Mouse (Mus musculus): ENCODE data around the gene Amdhd1.
"Not testable (repeated sequence)": the region's sequence is repeated elsewhere in the genome, so short reads cannot be mapped to it uniquely, and the experiment has no call there.

The Amdhd1 gene

GRCm38 (mm10) chr10:93539775-93540430 is at the start of gene Amdhd1:
Gene Amdhd1 (minus strand): TSS chr10:93540033.
- DNase-seq (ENCODE audit: low spot score): peak; percentile 56

GRCm38 (mm10) chr10:93589281-93589848 is 49.5 kb upstream of the Amdhd1 start, which contains the start of gene Snrpf:
Gene Snrpf (minus strand): TSS chr10:93589706.
- peak; percentile 91 for DNase-seq (ENCODE audit: low spot score)

GRCm38 (mm10) chr10:93588796-93589195 is 49.0 kb upstream of the Amdhd1 start:
- no peak for DNase-seq (ENCODE audit: low spot score)

- peak; percentile 32 for DNase-seq (ENCODE audit: low spot score)
These were observed 37.5 kb upstream of the Amdhd1 start for GRCm38 (mm10) chr10:93577271-93577886.

GRCm38 (mm10) chr10:93575960-93576359 is 36.1 kb upstream of the Amdhd1 start:
- DNase-seq (ENCODE audit: low spot score): no peak

- DNase-seq (ENCODE audit: low spot score): no peak
These were observed 35.1 kb upstream of the Amdhd1 start for GRCm38 (mm10) chr10:93574966-93575365.

- DNase-seq (ENCODE audit: low spot score): no peak
These were observed 32.4 kb upstream of the Amdhd1 start for GRCm38 (mm10) chr10:93572209-93572608.

GRCm38 (mm10) chr10:93568671-93569070 is 28.8 kb upstream of the Amdhd1 start:
- DNase-seq (ENCODE audit: low spot score): no peak

GRCm38 (mm10) chr10:93567841-93568566 is 28.2 kb upstream of the Amdhd1 start:
- no peak for DNase-seq (ENCODE audit: low spot score)

GRCm38 (mm10) chr10:93567066-93567465 is 27.2 kb upstream of the Amdhd1 start:
- DNase-seq (ENCODE audit: low spot score): no peak

GRCm38 (mm10) chr10:93564518-93565090 is 24.8 kb upstream of the Amdhd1 start:
- no peak for DNase-seq (ENCODE audit: low spot score)

- DNase-seq (ENCODE audit: low spot score): no peak
These were observed 20.0 kb upstream of the Amdhd1 start for GRCm38 (mm10) chr10:93559786-93560185.

GRCm38 (mm10) chr10:93557971-93558370 is 18.1 kb upstream of the Amdhd1 start:
- DNase-seq (ENCODE audit: low spot score): not testable (repeated sequence)

- no peak for DNase-seq (ENCODE audit: low spot score)
These were observed 12.8 kb upstream of the Amdhd1 start for GRCm38 (mm10) chr10:93552596-93552995.

- DNase-seq (ENCODE audit: low spot score): no peak
These were observed 10.0 kb upstream of the Amdhd1 start for GRCm38 (mm10) chr10:93549821-93550220.

GRCm38 (mm10) chr10:93548991-93549390 is 9.2 kb upstream of the Amdhd1 start:
- peak; percentile 61 for DNase-seq (ENCODE audit: low spot score)

- no peak for DNase-seq (ENCODE audit: low spot score)
These were observed 8.0 kb upstream of the Amdhd1 start for GRCm38 (mm10) chr10:93547741-93548270.

GRCm38 (mm10) chr10:93544172-93544571 is 4.3 kb upstream of the Amdhd1 start:
- DNase-seq (ENCODE audit: low spot score): no peak

- DNase-seq (ENCODE audit: low spot score): no peak
These were observed 3.3 kb upstream of the Amdhd1 start for GRCm38 (mm10) chr10:93543176-93543575.

- DNase-seq (ENCODE audit: low spot score): no peak
These were observed 2.5 kb upstream of the Amdhd1 start for GRCm38 (mm10) chr10:93542356-93542755.

- no peak for DNase-seq (ENCODE audit: low spot score)
These were observed 1.8 kb upstream of the Amdhd1 start for GRCm38 (mm10) chr10:93541585-93541984.

Measured in testis, postnatal 14 days (tissue).